Mouse (Mus musculus): Measurements from ENCODE around the gene Sv2a.

DNA sequence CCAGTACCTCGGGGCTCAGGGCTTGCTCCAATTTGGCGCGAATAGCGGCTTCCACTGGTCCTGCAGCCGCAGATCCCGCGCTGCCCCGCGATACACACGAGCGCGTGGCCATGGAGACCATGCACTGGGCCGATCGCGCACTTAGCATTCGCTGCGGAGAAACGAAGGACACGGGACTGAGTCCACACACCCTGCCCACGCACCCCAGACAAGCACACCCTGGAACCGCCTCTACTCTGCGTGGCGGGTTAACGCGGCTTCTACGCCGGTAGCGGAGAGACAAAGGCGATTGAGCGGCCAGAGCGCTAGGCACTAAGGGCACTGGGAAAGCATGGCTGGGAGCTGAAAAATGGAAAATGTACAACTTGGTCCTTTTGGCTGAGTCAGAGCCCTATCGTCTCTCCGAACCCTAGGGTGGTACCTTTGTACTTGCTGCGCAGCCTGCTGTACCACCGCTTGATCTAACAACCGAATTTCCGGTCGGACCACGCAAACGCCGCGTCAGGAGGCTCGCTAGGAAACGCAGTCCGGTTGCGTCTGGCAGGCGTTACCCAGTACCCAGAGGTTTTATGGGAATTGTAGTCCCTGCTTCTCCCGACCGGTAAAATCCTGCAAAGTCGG, 16.3 kb downstream of the Sv2a start:
- no peak for TF ChIP-seq CTCF (IDR thresholded peaks at IDR 0.05; ENCODE audit: borderline replicate concordance, insufficient read depth, low read depth, low read length)
- TF ChIP-seq POLR2A (IDR thresholded peaks at IDR 0.05; ENCODE audit: borderline replicate concordance, insufficient read depth, low read length): peak; percentile 98
